Mouse (Mus musculus): ENCODE data around the gene Tmem169.

DNA sequence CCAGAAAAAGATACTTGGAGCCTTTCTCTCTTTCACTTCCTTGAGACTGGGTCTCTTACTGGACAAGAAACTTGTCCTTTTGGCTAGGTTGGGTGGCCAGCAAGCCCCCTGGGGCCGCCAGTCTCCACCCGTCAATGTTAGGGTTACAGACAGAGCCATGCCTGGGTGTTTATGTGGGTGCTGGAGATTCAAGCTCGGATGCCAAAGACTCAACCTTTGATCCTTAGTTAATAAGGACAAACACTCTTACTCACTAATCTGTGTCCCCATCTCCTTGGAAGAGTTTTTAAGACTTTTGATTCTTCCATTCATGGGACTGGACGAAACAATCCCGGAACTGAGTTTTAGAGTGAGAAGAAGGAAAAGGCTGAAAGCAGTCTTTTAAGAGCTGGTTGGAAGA lies 54.2 kb downstream of the Tmem169 start:
- TF ChIP-seq CTCF (IDR thresholded peaks at IDR 0.05; ENCODE audit: borderline replicate concordance, extremely low read depth, insufficient read depth, insufficient read length): no peak
- TF ChIP-seq POLR2A (IDR thresholded peaks at IDR 0.05; ENCODE audit: borderline replicate concordance, extremely low read depth, insufficient read depth, insufficient read length, poor library complexity, severe bottlenecking): no peak

Measured in brain, embryonic 14.5 days (tissue).